Mouse (Mus musculus) midbrain, embryonic 16.5 days (tissue): ENCODE data around the gene Wnt2. TPM values are rescaled to one million over a fixed set of nuclear protein-coding genes. Genes with fewer than 3 reads are reported as not detected.

Experiments
- ATAC-seq: fragments of 200-750 bp; cut with Nextera tagmentation; 2 replicates; pipeline ENCODE4 v1.8.0; 2017; ENCODE audit warnings: moderate TSS enrichment
- H3K27ac ChIP-seq: fragments of 300-500 bp; sonication (generic); 2 replicates; pipeline ENCODE4 v1.5.1; 2014; ENCODE audit warnings: mild to moderate bottlenecking, low read length, mixed read lengths
- H3K27me3 ChIP-seq: fragments of 300-500 bp; sonication (generic); 2 replicates; pipeline ENCODE4 v1.6.1; 2014; ENCODE audit warnings: low read depth, low read length, mixed read lengths; ENCODE audit not compliant: control insufficient read depth, insufficient read depth
- H3K36me3 ChIP-seq: fragments of 300-500 bp; sonication (generic); 2 replicates; pipeline ENCODE4 v1.6.1; 2014; ENCODE audit warnings: mild to moderate bottlenecking, low read length, moderate library complexity, mixed read lengths; ENCODE audit not compliant: control insufficient read depth, insufficient read depth
- H3K4me1 ChIP-seq: fragments of 300-500 bp; sonication (generic); 2 replicates; pipeline ENCODE4 v1.6.1; 2014; ENCODE audit warnings: mild to moderate bottlenecking, low read length, mixed read lengths; ENCODE audit not compliant: control insufficient read depth, insufficient read depth
- H3K4me2 ChIP-seq: fragments of 300-500 bp; sonication (generic); 2 replicates; pipeline ENCODE4 v1.6.1; 2014; ENCODE audit warnings: mild to moderate bottlenecking, low read length, mixed read lengths
- H3K4me3 ChIP-seq: fragments of 300-500 bp; sonication (generic); 2 replicates; pipeline ENCODE4 v1.5.1; 2014; ENCODE audit warnings: low read depth, mild to moderate bottlenecking, low read length, moderate library complexity, mixed read lengths
- H3K9ac ChIP-seq: fragments of 300-500 bp; sonication (generic); 2 replicates; pipeline ENCODE4 v1.6.1; 2014; ENCODE audit warnings: low read depth, low read length, mixed read lengths
- H3K9me3 ChIP-seq: fragments of 300-500 bp; sonication (generic); replicated peaks from 2 replicates; pipeline ENCODE4 v1.6.1; 2014; ENCODE audit warnings: mild to moderate bottlenecking, low read length, mixed read lengths; ENCODE audit not compliant: control insufficient read depth, poor library complexity, severe bottlenecking
- WGBS: fragments of 180-500 bp; shearing (Covaris S2); extraction: QIAGEN DNeasy Blood & Tissue Kit; methylation state at CpG from one replicate; pipeline ENCODE4 v1.1.7; 2014; 5-methylcytosine and 5-hydroxymethylcytosine counted together
- polyA plus RNA-seq: library from polyadenylated mRNA; unstranded; fragments of >200 nt; fragmentation: Nextera tagmentation; extraction: Ambion mirVana; gene quantifications from 2 replicates; pipeline ENCODE4 v1.2.1, GENCODE M21; 2015

Gene Wnt2
- polyA plus RNA-seq, 1 experiment from 2014 or later, result 0.23 TPM

- H3K9ac ChIP-seq, result no peak overlapping the region
- H3K27ac ChIP-seq, result no peak overlapping the region
- no peak overlapping the region for H3K4me3 ChIP-seq
- WGBS, result 62% methylated on average over 7 of the region's 7 CpGs
- H3K9me3 ChIP-seq, result no peaks in the 10 kb centered on the region
- no peaks in the 10 kb centered on the region; the same call in 1 of the 2 replicates for H3K4me1 ChIP-seq
- H3K4me2 ChIP-seq, result no peak overlapping the region
- no peaks in the 10 kb centered on the region for H3K36me3 ChIP-seq
- no peaks in the 10 kb centered on the region for H3K27me3 ChIP-seq
- no peak for ATAC-seq
These were observed 38.8 kb downstream of the Wnt2 start for GRCm38 (mm10) chr6:17991625-17992024.

DNA sequence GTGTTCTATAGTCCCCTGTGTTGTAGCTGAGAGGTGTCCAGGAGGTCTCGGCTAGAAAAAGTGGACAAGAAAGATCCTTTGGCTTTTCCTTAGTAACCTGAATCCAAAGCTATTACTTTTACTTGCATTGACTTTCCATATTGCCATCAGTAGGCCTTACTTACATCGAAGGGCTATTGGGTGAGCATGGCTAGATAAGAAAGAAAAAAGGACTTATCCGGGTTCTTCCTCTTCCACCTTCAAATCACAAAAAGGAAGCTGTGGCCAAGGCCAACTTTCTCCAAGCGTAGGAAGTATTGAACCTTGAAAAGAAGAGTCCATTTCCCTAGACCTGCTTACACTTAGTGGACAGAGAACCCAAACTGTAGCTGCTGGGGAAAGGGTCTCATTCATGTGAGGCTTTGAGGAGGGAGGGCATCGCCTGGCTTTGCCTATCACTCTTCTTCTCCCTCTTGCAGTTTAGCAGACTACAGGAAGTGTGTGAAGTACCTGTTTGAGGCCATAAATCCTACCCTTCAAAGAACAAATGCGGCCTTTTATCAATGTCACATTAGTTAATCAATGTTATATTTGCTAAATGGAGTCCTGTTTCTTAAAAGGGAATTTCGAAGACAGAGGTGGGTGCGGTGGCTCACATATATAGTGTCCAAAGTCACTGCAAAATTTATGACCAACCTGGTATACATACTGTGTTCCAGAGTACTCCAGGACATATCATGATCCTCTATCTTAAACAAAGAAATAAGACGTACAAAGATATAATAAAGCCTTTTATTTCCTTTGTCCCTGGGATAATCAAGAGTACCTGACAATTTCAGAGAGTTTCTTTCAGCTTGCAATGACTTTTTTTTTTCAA lies 40.0 kb downstream of the Wnt2 start:
- Histone ChIP-seq H3K4me3 (no peak overlapping the region), H3K4me1 (no peaks in the 10 kb centered on the region; the same call in 1 of the 2 replicates), H3K27ac (no peak overlapping the region), H3K9ac (no peak overlapping the region), H3K36me3 (no peaks in the 10 kb centered on the region), H3K9me3 (no peaks in the 10 kb centered on the region), H3K27me3 (no peaks in the 10 kb centered on the region), H3K4me2 (no peak overlapping the region)
- WGBS, result 95% methylated on average over 9 of the region's 9 CpGs
- no peak for ATAC-seq

- WGBS, result 83% methylated on average over 1 of the region's 1 CpGs
- H3K9ac ChIP-seq, result no peak overlapping the region
- no peaks in the 10 kb centered on the region for H3K27me3 ChIP-seq
- H3K4me2 ChIP-seq, result no peak overlapping the region
- no peak overlapping the region for H3K4me3 ChIP-seq
- no peaks in the 10 kb centered on the region for H3K36me3 ChIP-seq
- H3K4me1 ChIP-seq, result no peaks in the 10 kb centered on the region
- ATAC-seq, result no peak
- H3K9me3 ChIP-seq, result 0 out of 2 replicates have a peak, but pooled peaks cover 2% of the 10 kb centered on the region
- no peak overlapping the region for H3K27ac ChIP-seq
These were observed 51.0 kb downstream of the Wnt2 start for GRCm38 (mm10) chr6:17979361-17979760.

GRCm38 (mm10) chr6:17978881-17979280 lies 51.5 kb downstream of the Wnt2 start:
- 88% methylated on average over 3 of the region's 3 CpGs for WGBS
- no peak for ATAC-seq
- Histone ChIP-seq H3K36me3 (no peaks in the 10 kb centered on the region), H3K27me3 (no peaks in the 10 kb centered on the region), H3K9me3 (0 out of 2 replicates have a peak, but pooled peaks cover 2% of the 10 kb centered on the region), H3K9ac (no peak overlapping the region), H3K27ac (no peak overlapping the region), H3K4me1 (no peaks in the 10 kb centered on the region), H3K4me3 (no peak overlapping the region), H3K4me2 (no peak overlapping the region)

GRCm38 (mm10) chr6:17978324-17978723 lies 52.1 kb downstream of the Wnt2 start:
- Histone ChIP-seq H3K36me3 (no peaks in the 10 kb centered on the region), H3K9ac (no peak overlapping the region), H3K27me3 (no peaks in the 10 kb centered on the region), H3K4me1 (no peaks in the 10 kb centered on the region), H3K4me3 (no peak overlapping the region), H3K9me3 (0 out of 2 replicates have a peak, but pooled peaks cover 2% of the 10 kb centered on the region), H3K27ac (no peak overlapping the region), H3K4me2 (no peak overlapping the region)
- WGBS, result 76% methylated on average over 5 of the region's 5 CpGs
- ATAC-seq, result no peak

DNA sequence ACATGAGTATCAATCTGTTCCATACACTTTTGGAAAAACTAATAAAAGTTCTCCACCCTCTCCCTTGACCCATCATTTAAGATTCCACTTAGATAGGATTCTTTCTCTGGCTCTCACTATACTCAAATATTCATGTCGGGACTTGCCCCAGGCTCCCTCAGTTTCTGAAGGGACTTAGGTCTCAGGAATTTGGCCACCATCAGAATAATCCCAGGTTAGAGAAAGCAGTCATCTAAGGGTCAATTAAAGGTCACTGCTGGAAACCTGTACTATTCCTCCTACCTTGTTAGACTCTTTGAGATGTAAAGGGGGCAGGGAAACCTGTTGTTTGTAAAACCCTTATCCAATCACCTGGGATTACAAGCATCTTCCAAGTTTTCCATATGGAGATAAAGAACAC lies 53.2 kb downstream of the Wnt2 start:
- Histone ChIP-seq H3K27ac (no peak overlapping the region), H3K4me1 (no peaks in the 10 kb centered on the region), H3K36me3 (no peaks in the 10 kb centered on the region), H3K4me2 (no peak overlapping the region), H3K9me3 (0 out of 2 replicates have a peak, but pooled peaks cover 2% of the 10 kb centered on the region), H3K27me3 (no peaks in the 10 kb centered on the region), H3K4me3 (no peak overlapping the region), H3K9ac (no peak overlapping the region)
- no peak for ATAC-seq
- WGBS, result 62% methylated on average over 1 of the region's 1 CpGs

- Histone ChIP-seq H3K4me1 (no peaks in the 10 kb centered on the region), H3K9me3 (no peaks in the 10 kb centered on the region), H3K9ac (no peak overlapping the region), H3K4me3 (no peak overlapping the region), H3K27me3 (no peaks in the 10 kb centered on the region), H3K27ac (no peak overlapping the region), H3K36me3 (no peaks in the 10 kb centered on the region), H3K4me2 (no peak overlapping the region)
- ATAC-seq, result no peak
- WGBS, result 59% methylated on average over 3 of the region's 3 CpGs
These were observed 56.0 kb downstream of the Wnt2 start for GRCm38 (mm10) chr6:17974416-17974815.

GRCm38 (mm10) chr6:17971393-17971792 lies 59.0 kb downstream of the Wnt2 start:
- H3K4me2 ChIP-seq, result no peak overlapping the region
- H3K36me3 ChIP-seq, result no peaks in the 10 kb centered on the region
- no peak overlapping the region for H3K9ac ChIP-seq
- H3K9me3 ChIP-seq, result no peaks in the 10 kb centered on the region
- ATAC-seq, result no peak
- H3K4me1 ChIP-seq, result peaks cover 3% of the 10 kb centered on the region; the same call in 1 of the 2 replicates
- no peak overlapping the region for H3K27ac ChIP-seq
- no peak overlapping the region for H3K4me3 ChIP-seq
- H3K27me3 ChIP-seq, result no peaks in the 10 kb centered on the region

DNA sequence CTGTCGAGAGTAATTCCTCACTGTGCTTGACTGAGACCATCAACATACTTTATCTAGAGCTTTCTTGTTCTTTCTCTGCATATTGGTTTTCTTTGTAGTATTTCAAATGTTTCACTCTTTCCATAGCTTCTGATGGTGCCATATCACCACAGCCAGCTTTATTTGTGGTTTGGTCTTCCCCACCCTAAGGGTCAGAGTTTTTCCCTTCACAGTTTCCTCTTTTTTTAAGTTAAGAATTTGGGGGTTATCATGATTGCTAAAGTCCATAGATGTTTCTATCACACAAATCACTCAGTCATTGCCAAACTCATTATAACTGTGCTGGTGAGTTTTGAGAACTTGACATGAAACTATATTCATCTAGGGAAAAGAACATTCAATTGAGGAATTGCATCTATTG lies 60.6 kb downstream of the Wnt2 start:
- Histone ChIP-seq H3K27me3 (no peaks in the 10 kb centered on the region), H3K27ac (no peak overlapping the region), H3K4me3 (no peak overlapping the region), H3K36me3 (no peaks in the 10 kb centered on the region), H3K4me2 (no peak overlapping the region), H3K9me3 (no peaks in the 10 kb centered on the region), H3K4me1 (peaks cover 3% of the 10 kb centered on the region; the same call in 1 of the 2 replicates), H3K9ac (no peak overlapping the region)
- WGBS, result 97% methylated on average over 1 of the region's 1 CpGs
- ATAC-seq, result no peak
